Mouse (Mus musculus): ENCODE results near the gene Ankrd23.

- no peak for TF ChIP-seq CTCF (IDR thresholded peaks at IDR 0.05; ENCODE audit: borderline replicate concordance, extremely low read depth, insufficient read depth, insufficient read length)
- TF ChIP-seq POLR2A (IDR thresholded peaks at IDR 0.05; ENCODE audit: borderline replicate concordance, extremely low read depth, insufficient read depth, insufficient read length, poor library complexity, severe bottlenecking) = no peak
Observed at GRCm38 (mm10) chr1:36563632-36564031, 26.9 kb upstream of the Ankrd23 start.
